ENCODE assay signal across 8 mouse cellular contexts in genomic region chr7:43466099-43466694, GRCm38 (mm10). TPM values are rescaled to one million over a fixed set of nuclear protein-coding genes. Genes with fewer than 3 reads are reported as not detected.
A peak's percentile ranks its signal among the peaks of the same experiment; 100 is the strongest.
DNase-seq lines count a peak whose midpoint lies in the region; ATAC-seq and TF ChIP-seq lines count a peak whose summit lies in the region.

No protein-coding gene starts in this region.

- peak overlapping the region; percentile 72 for H3K4me2 ChIP-seq in forebrain, embryonic 11.5 days (ENCODE audit: low read depth, low read length, severe bottlenecking)
- peak overlapping the region; percentile 72 for H3K4me2 ChIP-seq in heart, embryonic 16.5 days (ENCODE audit: low read depth, low read length)
- peak overlapping the region; percentile 81 for H3K4me2 ChIP-seq in neural tube, embryonic 13.5 days

- no peak overlapping the region for H3K27ac ChIP-seq in forebrain, embryonic 11.5 days (ENCODE audit: low read depth, low read length)
- no peak overlapping the region for H3K27ac ChIP-seq in heart, embryonic 16.5 days (ENCODE audit: low read length)
- H3K27ac ChIP-seq in neural tube, embryonic 13.5 days (replicated peaks): peak overlapping the region; percentile 9; the same call in 1 of the 2 replicates

- TF ChIP-seq CTCF in E14TG2a.4 (conservative IDR thresholded peaks at IDR 0.05; ENCODE audit: low read length): peak; percentile 35

- H3K9me3 ChIP-seq in E14TG2a.4 (ENCODE audit: low read length): no peaks in the 10 kb centered on the region
- H3K9me3 ChIP-seq in forebrain, embryonic 11.5 days (ENCODE audit: control insufficient read depth, low read length): no peaks in the 10 kb centered on the region
- H3K9me3 ChIP-seq in heart, embryonic 16.5 days (replicated peaks; ENCODE audit: control insufficient read depth, low read length): no peaks in the 10 kb centered on the region
- no peaks in the 10 kb centered on the region for H3K9me3 ChIP-seq in neural tube, embryonic 13.5 days

- peak; percentile 71 for DNase-seq in c-Kit-positive CD71-negative TER-119-negative erythroid progenitor cells, embryonic 14.5 days (ENCODE audit: low read depth)
- DNase-seq in forebrain, embryonic 11.5 days (ENCODE audit: low spot score): peak; percentile 90
- DNase-seq in kidney, postnatal 25 days: peak; percentile 90
- peak; percentile 81 to 88 for DNase-seq in lung, adult 18-20 months
- DNase-seq in testis, postnatal 10 days (ENCODE audit: low spot score): peak; percentile 94

- H3K9ac ChIP-seq in forebrain, embryonic 11.5 days (ENCODE audit: low read length): peak overlapping the region; percentile 29
- H3K9ac ChIP-seq in heart, embryonic 16.5 days (ENCODE audit: low read length): peak overlapping the region; percentile 51
- H3K9ac ChIP-seq in neural tube, embryonic 13.5 days: peak overlapping the region; percentile 68

- H3K36me3 ChIP-seq in E14TG2a.4 (ENCODE audit: insufficient read depth, low read length): peaks cover under 1% of the 10 kb centered on the region; the same call in 1 of the 2 replicates
- H3K36me3 ChIP-seq in forebrain, embryonic 11.5 days (ENCODE audit: control insufficient read depth, insufficient read depth, low read length): no peaks in the 10 kb centered on the region
- peaks cover 4% of the 10 kb centered on the region; the same call in 1 of the 2 replicates for H3K36me3 ChIP-seq in heart, embryonic 16.5 days (ENCODE audit: control insufficient read depth, insufficient read depth)
- no peaks in the 10 kb centered on the region for H3K36me3 ChIP-seq in neural tube, embryonic 13.5 days

- peaks cover 32% of the 10 kb centered on the region for H3K4me1 ChIP-seq in E14TG2a.4 (replicated peaks; ENCODE audit: low read depth, low read length)
- no peaks in the 10 kb centered on the region for H3K4me1 ChIP-seq in forebrain, embryonic 11.5 days (replicated peaks; ENCODE audit: control insufficient read depth, insufficient read depth, low read length)
- H3K4me1 ChIP-seq in heart, embryonic 16.5 days (ENCODE audit: control insufficient read depth, insufficient read depth, low read length): peaks cover 7% of the 10 kb centered on the region
- H3K4me1 ChIP-seq in neural tube, embryonic 13.5 days (replicated peaks): peaks cover 23% of the 10 kb centered on the region

- ATAC-seq in forebrain, embryonic 11.5 days (replicated peaks; ENCODE audit: low FRiP score): peak; percentile 58
- peak; percentile 68 for ATAC-seq in heart, embryonic 16.5 days (replicated peaks; ENCODE audit: extremely low read depth, insufficient read depth, low FRiP score)
- peak; percentile 60 for ATAC-seq in neural tube, embryonic 13.5 days (ENCODE audit: low read depth)

- peak overlapping the region; percentile 86 for H3K4me3 ChIP-seq in E14TG2a.4 (replicated peaks; ENCODE audit: low read length)
- peak overlapping the region; percentile 35 for H3K4me3 ChIP-seq in forebrain, embryonic 11.5 days (ENCODE audit: low read depth, low read length)
- H3K4me3 ChIP-seq in heart, embryonic 16.5 days (ENCODE audit: low read length): peak overlapping the region; percentile 61
- peak overlapping the region; percentile 44 for H3K4me3 ChIP-seq in neural tube, embryonic 13.5 days

- H3K27me3 ChIP-seq in E14TG2a.4 (ENCODE audit: insufficient read depth, low read length): peaks cover 38% of the 10 kb centered on the region
- peaks cover 12% of the 10 kb centered on the region for H3K27me3 ChIP-seq in forebrain, embryonic 11.5 days (ENCODE audit: control insufficient read depth, insufficient read depth, low read length)
- peaks cover 8% of the 10 kb centered on the region; the same call in 1 of the 2 replicates for H3K27me3 ChIP-seq in heart, embryonic 16.5 days (ENCODE audit: control insufficient read depth, insufficient read depth, low read length)
- H3K27me3 ChIP-seq in neural tube, embryonic 13.5 days: peaks cover 58% of the 10 kb centered on the region

- under 1% methylated on average over 32 of the region's 33 CpGs for WGBS in forebrain, embryonic 11.5 days
- WGBS in heart, embryonic 16.5 days: under 1% methylated on average over 32 of the region's 33 CpGs
- 1% methylated on average over 33 of the region's 33 CpGs for WGBS in neural tube, embryonic 13.5 days

RNA-seq across cellular contexts. Expression of gene Vsig10l, which starts 3.2 kb away (rescaled TPM):
- 1.8 and 3.1 TPM in 2 replicates for polyA plus RNA-seq in forebrain, embryonic 11.5 days (2014; fragmentation: Nextera tagmentation; extraction: Ambion mirVana)
- polyA plus RNA-seq in heart, embryonic 16.5 days (2015; fragmentation: Nextera tagmentation; extraction: Ambion mirVana): 3.4 and 4.2 TPM in 2 replicates
- polyA plus RNA-seq in neural tube, embryonic 13.5 days (2015; fragmentation: Nextera tagmentation; extraction: Ambion mirVana): 8.1 and 9.6 TPM in 2 replicates

RNA-seq across cellular contexts. Expression of gene Gm45233, which starts 22.3 kb away (rescaled TPM):
- polyA plus RNA-seq in forebrain, embryonic 11.5 days (2014; fragmentation: Nextera tagmentation; extraction: Ambion mirVana): not detected in 2 replicates
- polyA plus RNA-seq in heart, embryonic 16.5 days (2015; fragmentation: Nextera tagmentation; extraction: Ambion mirVana): 0.18 and 0.97 TPM in 2 replicates
- 0.40 TPM in 1 of 2 replicates, not detected in the other for polyA plus RNA-seq in neural tube, embryonic 13.5 days (2015; fragmentation: Nextera tagmentation; extraction: Ambion mirVana)

RNA-seq across cellular contexts. Expression of gene Etfb, which starts 22.3 kb away (rescaled TPM):
- 193 and 201 TPM in 2 replicates for polyA plus RNA-seq in forebrain, embryonic 11.5 days (2014; fragmentation: Nextera tagmentation; extraction: Ambion mirVana)
- polyA plus RNA-seq in heart, embryonic 16.5 days (2015; fragmentation: Nextera tagmentation; extraction: Ambion mirVana): 803 and 831 TPM in 2 replicates
- 148 and 170 TPM in 2 replicates for polyA plus RNA-seq in neural tube, embryonic 13.5 days (2015; fragmentation: Nextera tagmentation; extraction: Ambion mirVana)

RNA-seq across cellular contexts. Expression of gene Iglon5, which starts 23.7 kb away (rescaled TPM):
- polyA plus RNA-seq in forebrain, embryonic 11.5 days (2014; fragmentation: Nextera tagmentation; extraction: Ambion mirVana): 2.0 and 2.7 TPM in 2 replicates
- polyA plus RNA-seq in heart, embryonic 16.5 days (2015; fragmentation: Nextera tagmentation; extraction: Ambion mirVana): 0.06 TPM in 1 of 2 replicates, not detected in the other
- 8.6 TPM in 2 replicates for polyA plus RNA-seq in neural tube, embryonic 13.5 days (2015; fragmentation: Nextera tagmentation; extraction: Ambion mirVana)

RNA-seq across cellular contexts. Expression of gene Cldnd2, which starts 25.6 kb away (rescaled TPM):
- polyA plus RNA-seq in forebrain, embryonic 11.5 days (2014; fragmentation: Nextera tagmentation; extraction: Ambion mirVana): not detected in 2 replicates
- polyA plus RNA-seq in heart, embryonic 16.5 days (2015; fragmentation: Nextera tagmentation; extraction: Ambion mirVana): not detected in 2 replicates
- not detected in 2 replicates for polyA plus RNA-seq in neural tube, embryonic 13.5 days (2015; fragmentation: Nextera tagmentation; extraction: Ambion mirVana)

Comparison
In these comparisons a context has a peak if more than half of its experiments do, and no peak if none do; other contexts are left out.
1. H3K4me3 ChIP-seq: peak in every context shown above with its lines; median percentile 86 in E14TG2a.4; 61 in heart, embryonic 16.5 days; 44 in neural tube, embryonic 13.5 days; 35 in forebrain, embryonic 11.5 days.